Mouse (Mus musculus) limb, embryonic 12.5 days (tissue): ENCODE results near the gene Nek10. TPM values are rescaled to one million over a fixed set of nuclear protein-coding genes. Genes with fewer than 3 reads are reported as not detected.
"Not testable (repeated sequence)": the region's sequence is repeated elsewhere in the genome, so short reads cannot be mapped to it uniquely, and the experiment has no call there.

Experiments used
- ATAC-seq: fragments of 200-750 bp; cut with Nextera tagmentation; 2 replicates; pipeline ENCODE4 v1.8.0; 2017; ENCODE audit warnings: low read depth, moderate TSS enrichment; ENCODE audit not compliant: insufficient number of reproducible peaks, insufficient read depth, low FRiP score, low TSS enrichment
- H3K27ac ChIP-seq: fragments of 300-500 bp; sonication (generic); 2 replicates; pipeline ENCODE4 v1.5.1; 2016; ENCODE audit warnings: mild to moderate bottlenecking, moderate library complexity
- H3K27me3 ChIP-seq: fragments of 300-500 bp; sonication (generic); 2 replicates; pipeline ENCODE4 v1.6.1; 2016; ENCODE audit warnings: mild to moderate bottlenecking, moderate library complexity
- H3K36me3 ChIP-seq: fragments of 300-500 bp; sonication (generic); 2 replicates; pipeline ENCODE4 v1.6.1; 2016; ENCODE audit warnings: mild to moderate bottlenecking, moderate library complexity
- H3K4me1 ChIP-seq: fragments of 300-500 bp; sonication (generic); replicated peaks from 2 replicates; pipeline ENCODE4 v1.6.1; 2016
- H3K4me2 ChIP-seq: fragments of 300-500 bp; sonication (generic); 2 replicates; pipeline ENCODE4 v1.6.1; 2016; ENCODE audit warnings: mild to moderate bottlenecking, moderate library complexity
- H3K4me3 ChIP-seq: fragments of 300-500 bp; sonication (generic); replicated peaks from 2 replicates; pipeline ENCODE4 v1.5.1; 2016; ENCODE audit warnings: mild to moderate bottlenecking
- H3K9ac ChIP-seq: fragments of 300-500 bp; sonication (generic); replicated peaks from 2 replicates; pipeline ENCODE4 v1.6.1; 2016; ENCODE audit warnings: mild to moderate bottlenecking, moderate library complexity
- H3K9me3 ChIP-seq: fragments of 300-500 bp; sonication (generic); 2 replicates; pipeline ENCODE4 v1.6.1; 2016; ENCODE audit warnings: mild to moderate bottlenecking, moderate library complexity
- WGBS: fragments of 180-500 bp; shearing (Covaris S2); methylation state at CpG from one replicate; pipeline ENCODE4 v1.1.7; 2016; 5-methylcytosine and 5-hydroxymethylcytosine counted together
- polyA plus RNA-seq: library from polyadenylated mRNA; unstranded; fragments of >200 nt; fragmentation: Nextera tagmentation; extraction: Ambion mirVana; gene quantifications from 2 replicates; pipeline ENCODE4 v1.2.1, GENCODE M21; 2016

Gene Nek10
- 0.05 TPM in 1 of 2 replicates, not detected in the other for polyA plus RNA-seq

DNA sequence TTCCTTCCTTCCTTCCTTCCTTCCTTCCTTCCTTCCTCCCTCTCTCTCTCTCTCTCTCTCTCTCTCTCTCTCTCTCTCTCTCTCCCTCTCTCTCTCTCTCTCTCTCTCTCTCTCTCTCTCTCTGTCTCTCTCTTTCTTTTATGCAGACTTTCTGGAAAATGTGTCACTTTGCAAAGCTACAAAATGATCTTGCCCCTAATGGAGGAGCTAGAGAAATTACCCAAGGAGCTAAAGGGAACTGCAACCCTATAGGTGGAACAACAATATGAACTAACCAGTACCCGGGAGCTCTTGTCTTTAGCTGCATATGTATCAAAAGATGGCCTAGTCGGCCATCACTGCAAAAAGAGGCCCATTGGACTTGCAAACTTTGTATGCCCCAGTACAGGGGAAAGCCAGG, at the start of gene Nek10:
Nek10 (plus strand) TSS at position 301 of the 400 bp plus-strand sequence.
- not testable (repeated sequence) for H3K4me3 ChIP-seq, H3K4me1 ChIP-seq, ATAC-seq, H3K9me3 ChIP-seq, H3K9ac ChIP-seq, H3K27me3 ChIP-seq, H3K27ac ChIP-seq
- peaks cover 11% of the 10 kb centered on the region; the same call in 1 of the 2 replicates for H3K36me3 ChIP-seq
- WGBS = 60% methylated on average over 2 of the region's 2 CpGs
- H3K4me2 ChIP-seq = peak within 1 kb of the TSS; percentile 0; the same call in 1 of the 2 replicates

DNA sequence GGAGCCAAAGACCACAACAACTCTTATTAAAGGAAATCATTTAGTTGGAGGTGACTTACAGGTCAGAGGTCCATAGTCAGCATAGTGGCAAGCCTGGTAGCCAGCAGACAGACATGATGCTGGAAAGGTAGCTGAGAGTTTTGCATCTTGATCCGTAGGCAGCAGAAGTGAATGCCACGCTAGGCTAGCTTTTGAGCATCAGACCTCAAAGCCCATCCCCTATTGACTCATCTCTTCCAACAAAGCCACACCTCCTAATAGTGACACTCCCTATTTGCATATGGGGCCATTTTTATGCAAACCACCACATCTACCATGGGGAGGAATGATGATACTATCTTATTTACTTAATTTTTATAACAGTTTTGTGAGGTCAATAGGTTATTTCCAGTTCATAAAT, 22.0 kb upstream of the Nek10 start:
- Histone ChIP-seq H3K27me3 (no peaks in the 10 kb centered on the region), H3K4me3 (no peak overlapping the region), H3K9ac (no peak overlapping the region), H3K4me1 (no peaks in the 10 kb centered on the region), H3K9me3 (no peaks in the 10 kb centered on the region), H3K4me2 (no peak overlapping the region), H3K36me3 (peaks cover 61% of the 10 kb centered on the region), H3K27ac (no peak overlapping the region)
- ATAC-seq = no peak
- WGBS = 96% methylated on average over 2 of the region's 2 CpGs

DNA sequence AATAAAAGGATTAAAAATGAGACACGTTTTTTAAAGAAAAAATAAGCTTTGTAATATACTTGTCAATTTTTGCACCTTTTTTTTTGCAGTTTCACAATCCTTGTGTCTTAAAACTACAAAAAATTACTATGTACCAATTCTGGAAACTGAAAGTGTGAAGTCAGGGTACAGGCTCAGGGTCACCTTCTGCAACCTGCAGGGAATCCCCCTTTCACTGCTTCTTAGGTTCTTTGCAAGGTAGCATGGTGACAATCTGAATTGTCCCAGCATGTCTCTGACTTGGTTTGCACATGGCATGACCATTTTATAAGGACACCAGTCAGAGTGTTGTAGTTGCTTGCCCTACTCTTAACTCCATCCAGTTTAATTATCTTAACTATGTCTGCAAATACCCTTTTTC, 19.0 kb upstream of the Nek10 start:
- Histone ChIP-seq H3K9ac (no peak overlapping the region), H3K9me3 (no peaks in the 10 kb centered on the region), H3K4me1 (no peaks in the 10 kb centered on the region), H3K4me2 (no peak overlapping the region), H3K36me3 (peaks cover 56% of the 10 kb centered on the region), H3K27me3 (no peaks in the 10 kb centered on the region), H3K27ac (no peak overlapping the region), H3K4me3 (no peak overlapping the region)
- WGBS = 90% methylated on average over 1 of the region's 1 CpGs
- no peak for ATAC-seq

DNA sequence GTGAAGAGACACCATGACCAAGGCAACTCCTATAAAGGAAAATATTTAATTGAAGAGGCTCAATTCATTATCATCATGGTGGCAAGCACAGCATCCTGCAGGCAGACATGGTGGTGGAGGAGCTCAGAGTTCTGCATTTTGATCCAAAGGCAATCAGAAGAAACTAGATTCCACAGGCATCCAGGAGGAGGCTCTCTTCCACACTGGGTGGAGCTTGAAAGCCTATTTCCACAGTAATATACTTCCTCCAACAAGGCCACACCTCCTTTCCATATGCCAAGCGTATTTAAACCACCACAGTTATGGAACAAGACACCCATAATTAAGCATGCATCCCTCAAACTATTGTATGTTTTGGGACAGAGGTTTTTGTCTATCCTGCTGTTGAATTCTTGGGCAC, 16.2 kb upstream of the Nek10 start:
- H3K4me1 ChIP-seq = no peaks in the 10 kb centered on the region
- H3K27me3 ChIP-seq = no peaks in the 10 kb centered on the region
- 93% methylated on average over 1 of the region's 1 CpGs for WGBS
- no peak overlapping the region for H3K4me3 ChIP-seq
- H3K27ac ChIP-seq = no peak overlapping the region
- ATAC-seq = no peak
- no peaks in the 10 kb centered on the region for H3K9me3 ChIP-seq
- H3K9ac ChIP-seq = no peak overlapping the region
- no peak overlapping the region for H3K4me2 ChIP-seq
- H3K36me3 ChIP-seq = peaks cover 55% of the 10 kb centered on the region

DNA sequence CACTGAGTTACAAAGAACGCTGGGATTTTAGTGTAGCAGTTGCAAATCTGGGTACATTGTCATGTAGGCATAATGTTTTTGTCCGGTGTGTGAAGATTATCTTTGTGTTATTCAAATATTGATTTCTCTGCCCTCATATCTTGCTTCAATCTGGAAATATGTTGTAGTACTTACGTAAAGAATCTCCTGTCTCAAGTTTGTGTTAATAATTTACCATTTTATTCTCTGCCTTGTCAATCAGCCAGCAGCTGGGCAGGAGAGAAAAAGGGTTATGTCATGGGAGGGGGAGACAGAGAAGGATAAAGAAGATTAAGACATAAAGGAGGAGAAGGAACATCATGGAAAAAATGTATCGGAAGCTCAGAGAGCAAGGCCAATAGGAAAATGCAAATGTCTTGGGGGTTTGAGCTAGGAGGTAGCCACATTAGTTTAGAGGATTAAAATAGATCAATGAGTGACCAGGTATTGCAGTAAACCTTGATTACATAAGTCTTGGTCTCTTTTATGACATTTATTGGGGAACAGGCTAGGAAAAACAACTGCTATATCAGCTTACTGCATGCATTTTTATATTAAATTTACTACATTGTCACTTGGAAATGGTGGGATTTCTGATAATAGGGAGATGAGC, 13.3 kb upstream of the Nek10 start:
- Histone ChIP-seq H3K36me3 (peaks cover 50% of the 10 kb centered on the region), H3K27me3 (no peaks in the 10 kb centered on the region), H3K27ac (no peak overlapping the region), H3K9me3 (no peaks in the 10 kb centered on the region), H3K4me2 (no peak overlapping the region), H3K4me3 (no peak overlapping the region), H3K9ac (no peak overlapping the region), H3K4me1 (no peaks in the 10 kb centered on the region)
- ATAC-seq = no peak
- WGBS = 95% methylated on average over 4 of the region's 4 CpGs

DNA sequence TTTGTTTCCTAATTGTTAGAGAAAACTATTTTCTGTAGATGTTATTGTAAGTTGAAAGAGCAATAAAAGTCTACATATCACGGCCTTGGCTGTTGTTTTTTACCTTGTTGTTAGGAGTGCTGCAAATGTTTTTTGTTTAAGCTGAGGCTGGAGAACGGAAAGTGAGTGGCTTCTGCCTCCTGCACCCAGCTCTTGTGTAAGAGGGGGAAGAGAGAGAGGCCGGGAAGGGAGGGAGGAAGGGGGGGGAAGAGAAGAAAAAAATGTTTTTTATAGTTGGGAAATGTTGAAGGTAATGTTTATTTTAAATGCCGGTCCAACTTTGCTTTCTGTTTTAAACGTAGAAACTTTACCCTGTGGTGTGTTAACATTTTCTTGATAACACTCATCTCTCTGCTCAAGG, 3.4 kb upstream of the Nek10 start:
- H3K36me3 ChIP-seq = peaks cover 22% of the 10 kb centered on the region; the same call in 1 of the 2 replicates
- H3K9me3 ChIP-seq = no peaks in the 10 kb centered on the region
- H3K27ac ChIP-seq = no peak overlapping the region
- WGBS = 88% methylated on average over 5 of the region's 5 CpGs
- no peaks in the 10 kb centered on the region for H3K27me3 ChIP-seq
- H3K9ac ChIP-seq = no peak overlapping the region
- no peak overlapping the region for H3K4me3 ChIP-seq
- no peaks in the 10 kb centered on the region for H3K4me1 ChIP-seq
- H3K4me2 ChIP-seq = no peak overlapping the region
- no peak for ATAC-seq

DNA sequence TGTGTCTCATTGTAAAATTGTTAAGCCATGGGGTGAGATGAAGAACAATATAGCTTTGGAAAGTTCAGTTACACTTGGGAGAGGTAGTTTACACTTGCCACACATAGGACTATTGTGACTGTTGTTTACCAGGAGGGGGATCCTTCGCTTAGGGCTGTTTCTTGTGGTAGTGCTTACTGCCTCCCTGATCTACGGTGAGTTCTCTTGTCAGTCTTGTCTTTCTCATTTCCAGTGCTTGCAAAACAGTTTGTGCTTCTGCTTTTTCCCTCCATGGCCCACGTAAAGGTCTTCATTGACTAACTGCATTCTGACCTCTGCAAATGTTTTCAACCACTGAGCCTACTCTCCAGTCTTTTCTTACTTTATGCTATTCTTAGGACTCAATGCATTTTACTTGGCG, 2.9 kb upstream of the Nek10 start:
- H3K4me2 ChIP-seq = no peak overlapping the region
- no peak overlapping the region for H3K27ac ChIP-seq
- WGBS = 93% methylated on average over 4 of the region's 4 CpGs
- no peak overlapping the region for H3K9ac ChIP-seq
- H3K9me3 ChIP-seq = no peaks in the 10 kb centered on the region
- no peaks in the 10 kb centered on the region for H3K4me1 ChIP-seq
- H3K27me3 ChIP-seq = no peaks in the 10 kb centered on the region
- ATAC-seq = no peak
- H3K36me3 ChIP-seq = peaks cover 22% of the 10 kb centered on the region; the same call in 1 of the 2 replicates
- no peak overlapping the region for H3K4me3 ChIP-seq

DNA sequence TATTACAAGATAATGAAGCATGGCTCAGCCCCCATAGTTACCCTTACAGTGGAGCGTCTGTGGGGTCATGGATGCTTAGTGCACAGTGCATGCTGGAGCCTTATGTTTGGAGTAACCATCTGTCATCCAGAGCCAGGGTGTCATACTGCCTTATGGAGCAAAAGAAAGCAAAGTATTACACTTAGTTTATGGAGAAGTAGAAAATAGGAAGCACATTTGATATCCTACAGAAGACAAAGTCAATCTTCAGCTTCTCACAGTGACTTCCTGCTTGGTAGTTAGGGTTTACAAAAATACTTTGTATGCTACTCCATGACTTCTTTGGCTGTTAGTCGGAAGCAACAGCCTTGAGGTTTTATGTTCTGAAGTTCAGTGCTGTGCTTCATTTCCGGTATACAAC, 2.4 kb upstream of the Nek10 start:
- ATAC-seq = no peak
- no peak overlapping the region for H3K27ac ChIP-seq
- 92% methylated on average over 3 of the region's 3 CpGs for WGBS
- no peaks in the 10 kb centered on the region for H3K27me3 ChIP-seq
- H3K9ac ChIP-seq = no peak overlapping the region
- H3K9me3 ChIP-seq = no peaks in the 10 kb centered on the region
- no peaks in the 10 kb centered on the region for H3K4me1 ChIP-seq
- no peak overlapping the region for H3K4me3 ChIP-seq
- H3K4me2 ChIP-seq = no peak overlapping the region
- peaks cover 22% of the 10 kb centered on the region; the same call in 1 of the 2 replicates for H3K36me3 ChIP-seq

DNA sequence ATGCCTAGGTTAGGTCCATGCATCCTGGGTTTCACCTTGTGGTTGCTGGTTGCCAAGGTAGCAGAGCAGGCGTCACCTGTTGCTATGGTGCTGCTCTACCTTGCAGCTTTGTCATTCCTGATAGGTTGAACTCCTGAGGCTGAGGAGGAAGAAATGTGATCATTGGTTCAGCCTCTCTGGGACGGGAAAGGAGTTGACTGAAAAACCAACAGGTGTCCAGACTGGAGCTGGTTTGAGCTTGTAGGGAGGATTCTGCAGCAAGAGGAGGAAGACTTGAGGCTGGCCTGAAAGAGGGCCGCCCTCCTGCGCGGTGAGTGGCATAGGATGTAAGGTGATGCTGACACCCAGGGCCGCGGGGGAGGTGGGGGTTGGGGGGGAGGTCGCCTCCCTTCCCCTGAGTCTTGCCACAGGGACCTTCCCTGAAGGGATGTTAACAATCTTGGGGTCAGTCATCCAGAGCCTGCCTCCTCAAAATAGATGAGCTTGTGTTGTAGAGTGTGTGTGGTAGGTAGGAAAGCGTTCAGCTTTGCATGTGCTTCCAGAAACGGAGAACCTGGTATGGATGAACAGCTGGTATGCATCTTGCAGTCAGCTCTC, 804 bp downstream of the Nek10 start:
- Histone ChIP-seq H3K4me1 (no peaks in the 10 kb centered on the region), H3K4me3 (no peak overlapping the region), H3K4me2 (peak overlapping the region; percentile 0; the same call in 1 of the 2 replicates), H3K27me3 (no peaks in the 10 kb centered on the region), H3K9me3 (no peaks in the 10 kb centered on the region), H3K9ac (no peak overlapping the region), H3K27ac (no peak overlapping the region), H3K36me3 (peaks cover 11% of the 10 kb centered on the region; the same call in 1 of the 2 replicates)
- peak; percentile 85 for ATAC-seq
- WGBS = 9% methylated on average over 10 of the region's 10 CpGs

DNA sequence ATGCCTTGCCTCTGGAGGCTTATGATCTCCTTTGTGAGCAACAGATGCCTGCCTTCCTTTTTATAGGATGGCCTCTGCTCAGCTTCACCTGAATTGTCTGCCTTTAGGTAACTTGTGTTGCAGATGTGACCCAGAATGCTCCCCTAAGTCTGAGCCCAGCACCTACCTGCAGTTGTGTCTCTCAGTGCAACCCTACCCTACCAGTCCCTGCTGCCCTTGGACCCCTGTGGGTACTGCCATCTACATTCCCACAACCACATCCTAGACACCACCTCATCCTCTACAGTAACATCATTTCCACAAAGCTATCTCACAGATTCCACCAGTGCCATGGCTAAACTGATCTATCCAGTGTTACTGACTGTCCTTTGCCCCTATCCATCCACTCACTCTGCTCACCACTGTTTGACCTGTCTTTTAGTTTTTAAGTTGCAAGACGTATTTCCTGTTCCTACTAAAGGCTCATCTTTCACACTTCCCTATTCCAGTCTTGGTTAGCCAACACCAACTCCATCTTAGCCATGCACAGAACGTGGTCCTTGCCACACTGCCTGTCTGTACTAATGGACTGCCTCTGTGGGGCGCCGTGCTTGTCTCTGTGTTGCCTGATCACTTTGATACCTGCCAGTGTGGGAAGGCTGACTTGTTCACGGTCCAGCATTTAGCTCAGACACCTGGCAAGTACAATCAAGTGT, 1.4 kb downstream of the Nek10 start:
- peak overlapping the region; percentile 0; the same call in 1 of the 2 replicates for H3K4me2 ChIP-seq
- no peaks in the 10 kb centered on the region for H3K4me1 ChIP-seq
- H3K4me3 ChIP-seq = no peak overlapping the region
- no peaks in the 10 kb centered on the region for H3K9me3 ChIP-seq
- H3K9ac ChIP-seq = no peak overlapping the region
- 66% methylated on average over 5 of the region's 5 CpGs for WGBS
- H3K36me3 ChIP-seq = peaks cover 11% of the 10 kb centered on the region; the same call in 1 of the 2 replicates
- H3K27ac ChIP-seq = no peak overlapping the region
- no peaks in the 10 kb centered on the region for H3K27me3 ChIP-seq
- ATAC-seq = peak; percentile 28; the same call in 1 of the 2 replicates

DNA sequence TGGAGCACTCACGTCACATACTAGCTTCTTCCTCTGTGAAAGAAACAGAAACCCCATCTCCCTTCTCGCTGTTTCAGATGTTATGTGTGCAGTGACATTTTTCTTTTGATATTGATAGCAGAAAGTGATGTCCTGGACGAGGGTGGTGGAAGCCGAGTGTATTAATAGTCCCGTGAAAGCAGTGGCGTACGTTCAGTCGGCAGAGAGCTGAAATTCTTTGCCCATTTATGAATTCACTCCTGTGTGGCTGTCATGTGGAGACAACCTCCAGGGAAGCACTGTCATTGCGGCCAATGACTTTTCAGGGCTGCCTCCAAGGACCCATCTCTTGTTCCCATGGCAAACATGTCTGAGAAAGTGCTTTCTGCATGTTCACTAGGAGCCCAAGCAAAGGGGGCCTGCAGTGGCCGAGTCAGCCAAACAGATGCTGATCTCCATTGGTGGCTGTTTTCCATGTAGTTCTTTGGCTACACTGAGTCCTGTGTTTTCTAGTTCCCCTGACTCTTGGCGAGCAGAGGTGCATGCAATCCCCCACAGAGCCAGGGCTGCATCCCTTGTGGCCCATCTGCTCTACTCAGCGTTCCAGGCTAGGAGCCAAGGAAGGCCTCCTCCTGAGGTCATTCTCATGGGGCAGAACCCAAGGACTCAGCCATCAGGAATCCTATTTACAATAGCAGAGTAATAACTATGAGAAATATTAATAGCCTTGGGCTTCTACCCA, 29.5 kb downstream of the Nek10 start:
- Histone ChIP-seq H3K27ac (no peak overlapping the region), H3K27me3 (no peaks in the 10 kb centered on the region), H3K4me2 (no peak overlapping the region), H3K4me3 (no peak overlapping the region), H3K4me1 (no peaks in the 10 kb centered on the region), H3K9ac (no peak overlapping the region), H3K36me3 (no peaks in the 10 kb centered on the region), H3K9me3 (no peaks in the 10 kb centered on the region)
- no peak for ATAC-seq
- 84% methylated on average over 12 of the region's 12 CpGs for WGBS
